Mouse (Mus musculus): ENCODE results near the gene Gm20388.

Gm20388 gene

DNA sequence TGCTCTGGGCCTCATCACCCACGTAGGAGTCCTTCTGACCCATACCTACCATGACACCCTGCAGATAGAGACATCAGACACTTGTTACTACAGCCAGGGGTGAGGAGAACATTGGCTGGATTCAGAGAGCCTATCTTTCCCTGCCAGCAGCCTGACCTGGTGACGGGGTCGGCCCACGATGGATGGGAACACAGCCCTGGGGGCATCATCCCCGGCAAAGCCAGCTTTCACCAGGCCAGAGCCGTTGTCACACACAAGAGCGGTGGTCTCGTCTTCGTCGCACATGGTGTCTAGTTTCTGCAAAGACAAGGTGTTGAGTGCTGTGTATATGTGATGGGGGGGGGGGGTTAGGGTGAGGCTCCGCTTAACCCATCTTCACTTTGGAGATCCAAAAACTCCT lies 3982.8 kb downstream of the Gm20388 start:
- no peak for DNase-seq (ENCODE audit: extremely low read depth, insufficient read length, low spot score)

DNA sequence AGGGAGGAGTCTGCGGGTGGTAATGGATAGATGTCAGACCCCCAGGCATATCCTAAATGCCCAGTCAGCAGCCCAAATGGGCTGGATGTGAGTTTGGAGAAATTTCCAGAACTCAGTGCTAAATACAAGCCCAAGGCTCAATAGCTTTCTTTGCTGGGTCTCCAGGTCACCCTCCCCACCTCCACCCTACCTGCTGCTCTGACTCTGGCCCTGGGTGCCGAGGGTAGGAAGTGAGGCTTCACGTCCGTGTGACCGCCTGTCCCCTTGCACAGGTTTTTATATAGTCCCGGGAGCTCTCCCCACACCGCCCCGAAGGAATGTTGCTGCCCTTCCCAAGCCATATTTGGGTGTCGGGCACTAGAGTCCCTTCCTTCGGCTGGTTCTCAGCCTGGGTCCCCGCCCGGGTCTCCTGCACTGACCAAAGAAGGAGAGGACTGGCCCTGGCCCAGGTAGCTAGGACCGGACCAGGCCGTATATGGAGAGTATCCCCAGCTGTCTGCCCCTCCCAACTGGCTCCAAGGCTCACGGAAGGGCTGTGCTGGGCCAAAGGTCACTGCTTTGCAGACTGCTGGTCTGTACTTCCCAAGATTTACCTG lies 3984.0 kb downstream of the Gm20388 start, which contains the start of gene Acta1:
TSS of gene Acta1 (minus strand) at position 250 of the 596 bp plus-strand sequence.
- DNase-seq (ENCODE audit: extremely low read depth, insufficient read length, low spot score), result no peak

DNA sequence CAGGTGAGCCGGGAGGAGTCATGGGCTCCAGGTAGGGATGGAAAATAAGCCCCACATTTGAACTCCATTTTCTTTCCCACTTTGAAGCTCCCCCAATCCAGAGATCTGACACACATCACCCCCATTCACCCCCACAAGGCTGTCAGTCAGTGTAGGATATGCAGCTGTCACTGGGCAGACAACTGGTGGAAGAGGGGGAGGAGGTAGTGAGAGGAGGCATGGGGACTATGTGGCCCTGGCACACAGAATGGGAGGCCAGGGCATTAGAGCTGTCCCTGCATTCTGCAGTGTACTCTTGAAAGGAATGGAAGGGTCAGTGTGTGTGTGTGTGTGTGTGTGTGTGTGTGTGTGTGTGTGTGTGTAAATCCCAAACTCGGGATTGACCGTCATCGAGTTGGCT lies 3984.6 kb downstream of the Gm20388 start:
- no peak for DNase-seq (ENCODE audit: extremely low read depth, insufficient read length, low spot score)

DNA sequence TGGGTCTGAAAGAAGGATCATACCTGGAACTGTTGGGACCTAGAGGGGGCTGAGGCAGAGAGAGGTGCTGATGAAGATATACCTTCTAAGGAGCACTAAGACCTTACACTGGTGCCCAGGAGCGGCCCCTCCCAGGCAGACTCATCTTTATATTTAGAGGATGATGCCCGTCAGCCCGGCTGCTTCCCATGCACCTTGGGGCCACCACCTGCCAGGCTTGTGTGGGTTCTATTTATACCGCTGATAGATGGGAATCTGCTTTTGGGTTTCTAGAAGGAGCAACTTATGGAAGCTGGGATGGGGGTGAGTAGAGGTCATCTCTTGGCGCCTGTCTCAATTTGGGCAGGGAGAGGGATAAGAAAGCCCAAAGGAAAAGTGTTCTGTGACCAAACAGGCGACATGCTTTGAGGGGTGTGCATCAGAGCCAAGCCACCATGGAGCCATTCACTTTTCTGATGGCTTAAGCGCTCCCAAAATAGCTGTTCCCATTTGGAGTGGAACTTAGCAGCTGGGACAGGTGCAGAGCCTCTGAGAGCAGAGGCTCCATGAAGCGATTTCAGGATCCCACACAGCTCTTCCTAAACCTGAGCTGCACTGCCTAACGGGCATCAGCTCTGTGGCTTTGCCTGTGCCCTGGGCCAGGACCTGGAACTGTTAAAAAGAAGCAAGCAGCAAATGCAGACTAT lies 3985.2 kb downstream of the Gm20388 start:
- no peak for DNase-seq (ENCODE audit: extremely low read depth, insufficient read length, low spot score)

DNA sequence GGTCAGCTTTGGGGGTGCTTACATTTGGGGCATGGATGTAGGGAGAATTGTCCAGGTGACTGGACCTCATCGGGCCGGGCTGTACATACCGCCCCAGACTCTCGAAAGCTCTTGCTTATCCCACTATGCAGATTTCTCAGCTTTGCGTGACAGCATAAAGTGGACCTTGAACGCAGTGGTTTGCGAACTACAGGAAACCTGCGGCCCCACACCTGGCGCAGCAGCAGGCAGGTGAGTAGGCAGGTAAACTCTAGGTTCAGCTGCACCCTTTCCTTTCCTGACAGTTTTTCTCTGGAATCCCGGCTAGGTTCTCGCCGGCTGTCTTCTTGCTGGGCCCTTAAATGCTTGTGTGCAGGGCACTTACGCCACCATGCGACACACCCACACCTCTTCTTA lies 3985.7 kb downstream of the Gm20388 start:
- no peak for DNase-seq (ENCODE audit: extremely low read depth, insufficient read length, low spot score)

DNA sequence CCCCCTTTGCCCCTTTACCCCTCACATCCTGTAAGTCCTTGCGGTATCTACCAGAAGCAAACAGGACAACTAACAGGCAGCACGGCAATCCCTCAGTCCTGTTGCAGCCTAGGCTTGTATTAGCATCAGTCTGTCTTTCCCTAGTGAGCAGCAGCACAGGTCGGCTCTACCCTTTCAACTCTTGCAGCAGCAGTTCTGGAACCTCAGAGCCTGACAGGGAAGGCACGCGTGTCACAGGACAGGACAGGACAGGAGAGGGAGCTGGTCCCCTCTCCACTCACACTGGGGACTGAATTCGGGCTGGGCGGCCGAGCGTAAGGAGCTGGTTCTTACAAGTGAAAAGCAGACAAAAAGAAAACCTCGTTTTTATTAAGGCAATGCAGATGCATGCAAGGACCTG lies 3986.1 kb downstream of the Gm20388 start:
- no peak for DNase-seq (ENCODE audit: extremely low read depth, insufficient read length, low spot score)

DNA sequence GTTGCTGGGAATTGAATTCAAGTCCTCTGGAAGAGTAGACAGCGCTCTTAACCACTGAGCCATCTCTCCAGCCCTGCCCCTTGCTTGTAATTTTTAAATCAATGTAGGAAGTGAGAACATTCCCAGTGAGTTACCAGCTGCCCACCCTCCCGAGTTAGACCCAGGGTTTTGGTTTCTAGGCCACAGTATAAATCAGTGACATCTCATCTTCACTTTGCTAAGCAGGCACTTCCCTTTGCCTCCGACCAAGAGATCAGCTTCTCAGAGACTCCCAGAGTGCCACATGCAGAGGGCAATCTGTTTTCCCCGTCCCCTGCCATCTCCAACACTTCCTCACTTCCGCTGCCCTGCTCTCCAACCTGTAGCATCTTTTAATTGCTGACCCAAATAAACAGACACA lies 3987.9 kb downstream of the Gm20388 start:
- no peak for DNase-seq (ENCODE audit: extremely low read depth, insufficient read length, low spot score)

DNA sequence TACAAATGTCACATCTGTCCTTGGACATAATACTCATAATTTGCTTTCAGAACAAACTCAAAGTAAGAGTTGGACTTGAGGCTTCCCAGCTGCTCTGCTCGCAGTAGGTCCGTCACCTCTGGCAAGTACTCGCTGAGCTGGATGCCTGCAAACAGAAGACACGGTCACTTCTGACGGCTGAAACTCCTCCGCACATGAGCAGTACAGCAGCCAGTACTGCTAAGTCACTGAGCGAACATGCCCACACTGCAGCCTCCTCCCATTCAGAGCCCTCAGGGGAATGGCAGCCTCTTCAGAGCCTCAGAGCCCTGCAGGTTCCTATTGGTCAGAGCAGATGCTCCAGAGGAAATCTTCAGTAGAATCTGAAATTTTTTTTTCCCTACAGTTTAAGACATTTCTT lies 3988.7 kb downstream of the Gm20388 start:
- DNase-seq (ENCODE audit: extremely low read depth, insufficient read length, low spot score), result no peak

DNA sequence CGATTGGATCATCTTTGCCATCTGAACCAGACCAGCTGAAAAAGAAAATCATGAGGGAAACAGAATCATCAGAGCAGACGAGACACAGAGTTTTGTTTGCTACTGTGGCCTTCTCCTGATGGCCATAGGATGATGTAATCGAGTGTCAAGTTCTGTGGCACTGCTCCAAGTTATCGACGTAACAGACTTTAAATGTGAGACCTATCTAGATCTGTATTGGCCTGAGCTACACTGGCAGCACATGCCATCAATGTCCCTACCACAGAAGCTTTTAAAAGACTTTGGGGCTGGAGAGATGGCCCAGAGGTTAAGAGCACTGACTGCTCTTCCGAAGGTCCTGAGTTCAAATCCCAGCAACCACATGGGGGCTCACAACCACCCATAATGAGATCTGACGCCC lies 3992.0 kb downstream of the Gm20388 start:
- DNase-seq (ENCODE audit: extremely low read depth, insufficient read length, low spot score), result no peak

DNA sequence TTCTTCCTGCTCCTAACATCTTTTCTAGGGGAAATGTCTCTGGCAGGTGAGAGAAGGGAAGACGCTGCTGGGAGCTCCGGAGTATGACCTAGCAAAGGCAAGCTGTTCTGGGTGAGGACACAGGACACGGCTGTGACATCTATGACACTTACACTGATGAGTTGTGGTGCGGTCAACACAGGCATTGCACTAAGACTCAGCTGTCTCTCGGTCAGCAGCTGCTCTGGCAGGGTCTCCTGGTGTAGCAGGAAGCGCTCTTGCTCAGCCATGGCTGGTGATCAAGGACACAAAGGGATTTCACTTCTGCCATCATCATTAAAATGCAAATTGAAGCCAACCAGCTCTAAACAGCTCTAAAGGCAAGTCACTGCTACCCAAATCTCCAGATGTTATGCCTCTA lies 3997.0 kb downstream of the Gm20388 start:
- no peak for DNase-seq (ENCODE audit: extremely low read depth, insufficient read length, low spot score)

DNA sequence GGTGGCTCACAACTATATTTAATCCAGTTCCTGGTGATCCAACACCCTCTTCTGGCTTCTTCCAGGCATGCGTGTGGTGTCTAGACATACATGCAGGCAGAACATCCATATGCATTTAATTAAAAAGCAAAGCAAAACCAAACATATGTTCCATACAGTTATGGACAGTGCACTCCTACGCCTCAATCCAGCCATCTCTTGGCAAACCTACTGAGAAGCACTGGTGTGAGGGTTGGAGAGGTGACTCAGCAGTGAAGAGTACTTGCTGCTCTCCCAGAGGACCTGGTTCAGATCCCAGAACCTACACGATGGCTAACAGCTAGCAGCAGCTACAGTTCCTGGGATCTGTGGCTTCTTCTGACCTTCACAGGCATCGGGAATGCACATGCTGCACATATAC lies 4001.6 kb downstream of the Gm20388 start:
- no peak for DNase-seq (ENCODE audit: extremely low read depth, insufficient read length, low spot score)

DNA sequence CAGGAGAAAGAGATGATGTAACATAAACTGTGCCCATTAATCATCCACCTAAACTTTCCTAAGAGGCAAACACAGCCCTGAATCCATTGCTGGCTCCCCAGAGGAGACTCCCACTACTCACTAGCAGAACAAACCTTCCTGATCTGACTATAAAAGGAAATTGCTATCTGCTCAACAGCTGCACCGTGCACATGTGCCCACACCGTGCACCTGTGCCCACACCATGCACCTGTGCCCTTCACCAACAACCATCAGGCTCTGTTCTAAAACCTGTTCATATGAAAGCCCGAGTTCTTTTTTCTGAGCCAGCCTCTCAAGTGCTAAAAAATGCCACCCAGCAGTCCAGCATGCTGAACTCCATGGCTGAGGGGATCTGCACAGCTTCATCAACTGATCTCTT lies 4004.0 kb downstream of the Gm20388 start:
- DNase-seq (ENCODE audit: extremely low read depth, insufficient read length, low spot score), result no peak

DNA sequence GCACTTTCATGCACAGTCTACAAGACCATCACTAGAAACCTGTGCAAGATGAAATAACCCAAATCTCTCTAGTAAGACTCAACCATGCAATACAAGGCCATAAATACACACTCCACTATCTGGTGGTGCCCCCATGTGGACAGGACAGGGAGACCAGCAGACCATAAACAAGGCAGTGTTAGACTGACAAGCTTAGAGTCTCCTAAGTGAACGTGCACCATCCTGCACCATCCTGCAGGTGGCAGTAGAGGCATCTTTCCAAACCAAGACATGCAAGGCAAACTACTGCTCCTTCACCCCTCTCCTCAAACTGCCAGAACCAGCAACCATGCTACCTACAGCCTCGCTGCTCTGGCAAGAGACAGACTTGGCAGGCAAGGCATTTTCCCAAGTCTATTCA lies 4014.1 kb downstream of the Gm20388 start:
- DNase-seq (ENCODE audit: extremely low read depth, insufficient read length, low spot score), result peak; percentile 55

DNA sequence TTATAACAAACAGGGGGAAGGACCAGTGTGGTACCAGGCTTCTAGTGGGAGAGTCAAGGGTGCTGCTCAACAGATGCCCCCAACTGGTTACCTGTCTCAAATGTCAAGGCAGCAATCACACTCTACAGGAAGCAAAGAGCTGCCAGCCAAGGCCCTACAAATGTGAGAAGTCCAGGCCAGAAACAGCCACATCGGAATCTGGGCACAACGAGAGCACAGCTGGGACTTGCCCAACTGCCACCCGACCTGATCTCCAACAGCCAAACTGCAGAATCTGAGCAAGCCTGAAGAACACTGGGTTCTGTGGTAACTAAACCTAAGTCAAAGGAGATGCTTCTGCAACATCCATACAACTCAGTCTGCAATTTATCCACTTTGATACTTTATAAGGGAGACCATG lies 4015.0 kb downstream of the Gm20388 start:
- DNase-seq (ENCODE audit: extremely low read depth, insufficient read length, low spot score), result no peak

DNA sequence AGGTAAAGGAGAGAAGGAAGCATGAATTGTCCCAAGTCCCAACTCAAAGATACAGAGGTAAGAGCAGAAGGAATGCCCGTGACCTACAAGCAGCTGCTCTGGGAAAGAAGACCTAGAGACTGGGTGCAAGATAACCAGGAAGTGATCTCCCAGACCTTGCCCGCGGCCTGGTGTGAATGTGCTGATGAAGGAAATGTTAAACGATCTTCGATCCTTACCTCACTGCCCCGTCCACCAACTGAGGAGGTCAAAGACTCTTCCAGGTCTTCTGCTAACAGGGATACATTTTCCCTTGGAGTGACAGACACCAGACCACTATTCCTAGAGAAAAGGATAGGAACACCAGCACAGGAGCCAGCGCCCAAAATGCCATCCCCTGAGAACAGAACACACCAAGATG lies 4018.4 kb downstream of the Gm20388 start:
- no peak for DNase-seq (ENCODE audit: extremely low read depth, insufficient read length, low spot score)

DNA sequence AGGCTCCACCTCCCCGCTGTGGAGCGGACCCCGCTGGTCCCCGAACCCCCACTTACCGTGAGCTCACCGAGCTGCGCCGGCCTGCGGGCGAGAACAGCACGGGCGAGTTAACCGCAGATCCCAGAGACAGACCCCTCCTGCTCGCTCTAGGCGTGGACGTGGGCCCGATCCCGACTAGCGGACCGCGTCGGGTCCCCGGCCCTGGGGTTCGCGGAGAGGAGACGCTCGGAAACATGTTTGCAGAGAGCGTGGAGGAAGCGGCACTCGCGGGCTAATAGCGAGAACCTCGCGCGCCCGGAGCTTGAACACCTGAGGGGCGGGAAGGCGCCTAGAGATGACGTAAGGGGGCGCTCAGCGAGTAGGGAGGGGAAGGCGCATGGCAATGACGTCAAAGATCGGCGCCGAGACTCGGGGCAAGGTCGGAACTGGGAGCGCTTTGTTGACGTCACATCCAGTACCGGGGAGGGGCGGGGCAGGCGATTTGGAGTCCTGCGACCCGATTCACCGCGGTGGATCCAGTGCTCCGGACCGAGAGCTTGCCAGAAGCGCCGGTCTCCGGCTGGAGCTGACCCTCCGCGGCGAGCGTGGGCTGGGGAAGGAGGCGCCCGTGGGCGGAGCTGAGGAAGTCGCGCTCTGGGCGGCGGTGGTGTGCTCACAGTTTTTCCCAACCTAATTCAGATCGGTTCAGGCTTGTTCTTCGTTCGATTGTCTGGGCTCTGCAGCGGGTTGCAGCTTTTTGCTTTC lies 4038.5 kb downstream of the Gm20388 start, which contains the start of gene Nup133:
TSS of gene Nup133 (minus strand) at position 324 of the 744 bp plus-strand sequence.
- DNase-seq (ENCODE audit: extremely low read depth, insufficient read length, low spot score), result peak; percentile 93

DNA sequence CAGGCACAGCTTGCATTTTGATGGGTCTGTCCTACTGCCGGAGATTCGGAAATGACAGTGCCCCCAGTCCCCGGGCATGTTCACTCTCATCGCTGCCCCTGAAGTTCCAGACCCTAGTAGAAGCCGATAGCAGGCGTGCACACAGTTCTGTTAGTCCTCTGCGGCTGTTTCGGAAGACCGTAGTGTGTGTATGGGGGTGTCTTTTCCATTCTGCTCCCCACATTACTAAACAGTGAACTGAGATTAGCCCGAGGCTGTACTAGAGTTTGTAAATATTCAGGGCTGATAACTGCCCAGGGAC lies 4039.0 kb downstream of the Gm20388 start:
- DNase-seq (ENCODE audit: extremely low read depth, insufficient read length, low spot score), result no peak

DNA sequence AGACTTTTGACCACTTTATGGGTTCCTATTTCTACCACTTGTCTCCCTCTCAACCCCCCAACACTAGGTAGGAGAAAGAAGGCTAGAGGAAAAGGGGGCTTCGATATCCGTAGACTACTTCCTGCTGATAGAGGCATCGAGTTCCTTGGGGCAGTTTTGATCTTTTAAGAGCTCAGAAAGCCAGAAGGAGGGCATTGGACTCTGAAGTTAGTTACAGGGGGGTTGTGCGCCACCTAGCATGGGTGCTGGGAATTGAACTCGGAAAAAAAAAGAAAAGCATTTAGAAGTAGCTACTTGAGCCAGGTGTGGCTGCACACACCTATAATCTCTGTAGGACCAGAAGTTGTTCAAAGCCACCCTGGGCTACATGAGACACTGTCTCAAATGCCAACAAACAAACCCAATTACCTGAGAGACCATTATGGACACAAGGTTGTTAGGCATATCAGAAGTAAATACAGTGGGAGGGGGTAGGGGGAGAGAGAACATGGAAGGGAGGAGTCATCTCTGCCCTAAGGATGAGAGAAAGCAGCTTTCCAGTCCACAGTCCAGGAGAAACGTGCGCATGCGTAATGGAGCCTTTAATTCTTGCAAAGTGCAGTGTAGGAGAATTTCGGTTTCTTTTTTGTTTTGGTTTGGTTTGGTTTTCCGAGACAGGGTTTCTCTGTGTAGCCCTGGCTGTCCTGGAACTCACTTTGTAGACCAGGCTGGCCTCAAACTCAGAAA lies 4039.6 kb downstream of the Gm20388 start:
- DNase-seq (ENCODE audit: extremely low read depth, insufficient read length, low spot score), result peak; percentile 42

DNA sequence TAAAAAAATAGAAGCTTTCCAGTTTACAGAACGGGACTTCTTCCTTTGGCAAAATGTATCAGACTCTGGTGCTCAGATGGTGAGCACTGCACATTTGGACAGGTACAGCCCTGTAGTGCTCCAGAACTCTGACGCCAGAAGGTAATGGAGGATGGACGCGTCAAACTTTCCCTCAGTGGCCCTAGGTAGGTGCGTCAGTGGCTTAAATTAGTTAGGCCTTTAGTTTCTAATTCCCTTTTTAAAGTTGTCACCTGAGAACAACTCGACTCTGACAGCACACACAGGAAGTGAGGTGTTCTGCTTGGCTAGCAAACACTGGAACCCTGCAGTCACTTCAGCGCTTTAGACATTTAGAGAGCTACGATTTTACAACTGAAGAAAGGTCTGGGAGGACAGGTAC lies 4043.0 kb downstream of the Gm20388 start:
- DNase-seq (ENCODE audit: extremely low read depth, insufficient read length, low spot score), result no peak

DNA sequence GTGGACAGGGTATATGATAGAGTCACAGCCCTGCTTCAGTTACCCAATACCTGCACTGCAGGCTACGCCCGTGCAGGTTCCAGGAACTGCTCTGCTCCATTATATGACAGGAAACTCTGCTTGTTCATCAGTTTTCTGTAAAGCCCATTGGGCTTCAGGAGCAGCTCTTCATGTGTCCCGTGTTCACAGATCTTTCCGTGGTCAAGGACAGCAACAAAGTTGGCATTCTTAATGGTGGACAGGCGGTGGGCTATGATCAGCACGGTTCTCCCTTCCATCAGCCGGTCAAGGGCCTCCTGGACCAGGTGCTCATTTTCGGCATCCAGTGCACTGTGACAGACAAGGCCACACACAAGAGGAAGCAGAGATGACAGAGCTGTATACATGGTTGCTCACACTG lies 4043.6 kb downstream of the Gm20388 start:
- DNase-seq (ENCODE audit: extremely low read depth, insufficient read length, low spot score), result no peak

DNA sequence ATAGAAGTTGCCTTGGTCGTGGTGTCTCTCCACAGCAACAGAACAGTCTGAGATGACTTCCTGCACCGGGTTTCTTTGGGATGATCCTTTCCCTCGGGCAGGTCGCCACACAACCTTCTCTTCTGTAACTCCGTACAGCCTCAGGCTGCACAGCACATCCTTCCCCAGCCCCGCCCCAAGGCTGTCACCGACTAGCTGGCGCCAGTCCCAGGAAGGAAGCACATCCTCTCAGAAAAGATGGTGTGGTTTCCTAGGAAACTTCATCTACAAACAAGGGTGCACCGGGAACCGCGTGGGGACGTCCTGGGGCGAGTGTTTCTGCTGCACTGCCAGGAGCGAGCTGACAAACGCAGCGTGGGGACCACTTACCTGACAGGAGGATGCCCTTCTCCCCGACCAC lies 4047.5 kb downstream of the Gm20388 start:
- DNase-seq (ENCODE audit: extremely low read depth, insufficient read length, low spot score), result no peak

Data from 3134 (cell line).